23 mouse cellular contexts compared by ENCODE assay signal in genomic region chr5:92934269-92934939, GRCm38 (mm10).
DNase-seq lines count a peak whose midpoint lies in the region; ATAC-seq lines count a peak whose summit lies in the region.
"Had no signal": no experiment of that assay in that cellular context is flagged by ENCODE, and none has a peak within 500 bp of the region (broad histone marks: within the 10 kb centered on the region; RNA-seq: fewer than 3 reads in every experiment).

No protein-coding gene starts in this region.

- 67% methylated on average over 7 of the region's 7 CpGs for WGBS in heart, embryonic 16.5 days
- 78% methylated on average over 7 of the region's 7 CpGs for WGBS in heart, embryonic 11.5 days (ENCODE audit: insufficient replicate concordance)

- no peaks in the 10 kb centered on the region for H3K27me3 ChIP-seq in heart, embryonic 16.5 days (ENCODE audit: control insufficient read depth, insufficient read depth, low read length)
- no peaks in the 10 kb centered on the region for H3K27me3 ChIP-seq in heart, embryonic 11.5 days (ENCODE audit: control insufficient read depth, insufficient read depth, low read length)
- H3K27me3 ChIP-seq: limb, embryonic 13.5 days; liver, embryonic 12.5 days; midbrain, embryonic 13.5 days had no signal

- ATAC-seq in heart, embryonic 16.5 days (replicated peaks; ENCODE audit: extremely low read depth, insufficient read depth, low FRiP score), result no peak
- ATAC-seq in heart, embryonic 11.5 days (replicated peaks; ENCODE audit: insufficient number of reproducible peaks, low FRiP score, low TSS enrichment), result no peak
- peak; percentile 14 to 61; a peak in 1 of 4 replicates for ATAC-seq in hematopoietic stem cell, adult 5-6 weeks (replicated peaks in 1 of 2; ENCODE audit: insufficient read depth in 1 of 2, low FRiP score in 2 of 2, low TSS enrichment in 1 of 2, low read depth in 1 of 2, poor library complexity in 2 of 2, severe bottlenecking in 2 of 2)
- no peak for ATAC-seq in CD4-positive, CD25-positive, alpha-beta regulatory T cell, adult 4 months
- ATAC-seq: hindbrain, embryonic 16.5 days; intestine, embryonic 16.5 days; liver, embryonic 12.5 days; midbrain, embryonic 13.5 days had no signal

- H3K4me1 ChIP-seq in heart, embryonic 16.5 days (ENCODE audit: control insufficient read depth, insufficient read depth, low read length), result peaks cover 56% of the 10 kb centered on the region
- peaks cover 45% of the 10 kb centered on the region for H3K4me1 ChIP-seq in heart, embryonic 11.5 days (ENCODE audit: control insufficient read depth, insufficient read depth, low read length)
- H3K4me1 ChIP-seq: liver, embryonic 12.5 days had no signal

- H3K36me3 ChIP-seq in heart, embryonic 16.5 days (ENCODE audit: control insufficient read depth, insufficient read depth), result no peaks in the 10 kb centered on the region
- peaks cover 4% of the 10 kb centered on the region; the same call in 1 of the 2 replicates for H3K36me3 ChIP-seq in heart, embryonic 11.5 days (ENCODE audit: control insufficient read depth, insufficient read depth, low read length)
- H3K36me3 ChIP-seq: liver, embryonic 12.5 days; midbrain, embryonic 13.5 days had no signal

- no peak overlapping the region for H3K4me2 ChIP-seq in heart, embryonic 16.5 days (ENCODE audit: low read depth, low read length)
- no peak overlapping the region for H3K4me2 ChIP-seq in heart, embryonic 11.5 days
- H3K4me2 ChIP-seq: limb, embryonic 13.5 days; liver, embryonic 12.5 days; midbrain, embryonic 13.5 days had no signal

- H3K27ac ChIP-seq in heart, embryonic 16.5 days (ENCODE audit: low read length), result peak overlapping the region; percentile 8; the same call in 1 of the 2 replicates
- H3K27ac ChIP-seq in heart, embryonic 11.5 days (ENCODE audit: low read depth, low read length), result no peak overlapping the region
- H3K27ac ChIP-seq: limb, embryonic 13.5 days; liver, embryonic 12.5 days had no signal

- H3K9ac ChIP-seq in heart, embryonic 16.5 days (ENCODE audit: low read length), result no peak overlapping the region
- no peak overlapping the region for H3K9ac ChIP-seq in heart, embryonic 11.5 days (ENCODE audit: low read depth, low read length)
- H3K9ac ChIP-seq: limb, embryonic 13.5 days; liver, embryonic 12.5 days; midbrain, embryonic 13.5 days had no signal

- H3K9me3 ChIP-seq in heart, embryonic 16.5 days (replicated peaks; ENCODE audit: control insufficient read depth, low read length), result no peaks in the 10 kb centered on the region
- no peaks in the 10 kb centered on the region for H3K9me3 ChIP-seq in heart, embryonic 11.5 days (replicated peaks; ENCODE audit: control insufficient read depth, low read length)
- H3K9me3 ChIP-seq: limb, embryonic 13.5 days; liver, embryonic 12.5 days; midbrain, embryonic 13.5 days had no signal

- no peak overlapping the region for H3K4me3 ChIP-seq in heart, embryonic 16.5 days (ENCODE audit: low read length)
- H3K4me3 ChIP-seq in heart, embryonic 11.5 days (ENCODE audit: low read depth, low read length), result no peak overlapping the region
- H3K4me3 ChIP-seq: heart, adult 2 months; limb, embryonic 13.5 days; liver, embryonic 12.5 days; midbrain, embryonic 13.5 days had no signal

- DNase-seq in adrenal gland, postnatal 36 days, result peak; percentile 45 to 46
- DNase-seq in adrenal gland, postnatal 25 days, result no peak
- DNase-seq in ZHBTc4 (ENCODE audit: low read depth, low spot score), result peak; percentile 56
- DNase-seq in thymus, postnatal 0 days (ENCODE audit: low spot score), result no peak
- DNase-seq: cerebellum, adult 8-10 months; cerebellum, postnatal 36 days; gastrocnemius, postnatal 10 days; heart, adult 2 months; heart, postnatal 36 days; kidney, adult 9 months; kidney, postnatal 36 days; layer of hippocampus, postnatal 36 days; lung, adult 18-20 months; lung, postnatal 10 days had no signal

Comparison
In these comparisons a context has a peak if more than half of its experiments do, and no peak if none do; other contexts are left out.
1. DNase-seq: peak in adrenal gland, postnatal 36 days (2 of 2) and ZHBTc4 (single experiment); none in adrenal gland, postnatal 25 days (single experiment) and thymus, postnatal 0 days (single experiment).
2. ATAC-seq: peak in hematopoietic stem cell, adult 5-6 weeks (2 of 2); none in heart, embryonic 16.5 days (single experiment), heart, embryonic 11.5 days (single experiment) and CD4-positive, CD25-positive, alpha-beta regulatory T cell, adult 4 months (single experiment).